Mouse (Mus musculus) liver, postnatal 0 days (tissue): ENCODE measurements around the gene Cdk6.

Source experiments
- CTCF ChIP-seq: sonication (generic); IDR thresholded peaks from 2 replicates; pipeline ENCODE4 v1.5.1; 2016; ENCODE audit warnings: antibody characterized with exemption, low read depth
- EP300 ChIP-seq: IDR thresholded peaks from 2 replicates; pipeline ENCODE4 v1.6.1; 2016; ENCODE audit warnings: antibody characterized with exemption, low read depth, mild to moderate bottlenecking

DNA sequence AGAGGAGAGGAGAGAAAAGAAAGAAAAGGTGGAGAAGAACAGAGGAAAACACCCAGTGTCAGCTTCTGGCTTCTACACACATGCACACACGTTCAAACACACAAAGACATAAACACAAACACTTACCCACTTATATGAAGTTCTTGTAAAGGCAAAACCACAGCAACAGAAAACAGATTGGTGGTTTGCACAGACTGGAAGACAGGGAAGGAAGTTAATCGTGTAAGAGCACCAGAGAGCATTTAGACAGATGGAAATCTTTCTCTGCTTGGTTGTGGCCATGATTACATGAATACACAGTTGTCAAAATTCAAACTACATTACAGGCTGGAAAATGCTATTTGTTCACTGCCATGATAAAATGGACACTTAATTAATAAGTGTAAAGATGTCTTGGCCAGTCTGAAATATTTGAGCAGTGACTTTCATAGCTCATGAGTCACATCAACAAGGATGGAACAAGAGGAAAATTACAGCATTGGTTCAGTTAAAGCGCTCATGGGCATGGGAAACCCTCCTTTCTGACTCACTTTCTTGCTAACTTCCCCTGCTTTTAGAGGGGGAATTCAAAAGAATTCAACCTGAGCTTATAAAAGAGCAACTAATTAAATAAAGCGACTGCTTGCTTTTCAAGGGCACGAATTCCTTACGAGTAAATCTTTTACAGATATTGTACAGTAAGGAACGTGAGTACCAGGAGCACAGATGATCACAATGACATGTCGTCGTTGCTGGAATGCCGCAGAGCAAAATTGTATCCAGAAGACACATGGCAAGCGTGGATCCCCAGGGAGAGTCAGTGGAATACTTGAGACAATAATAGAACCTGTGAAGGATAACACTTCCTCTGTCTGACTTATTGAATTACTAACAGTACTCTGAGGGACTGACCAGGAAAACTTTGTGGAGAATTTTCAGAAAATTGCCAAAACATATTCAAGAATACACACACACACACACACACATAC is 197.5 kb downstream of the Cdk6 start:
- TF ChIP-seq CTCF (no peak), EP300 (no peak)
